ENCODE assay signal across 23 mouse cellular contexts in the genomic region with DNA sequence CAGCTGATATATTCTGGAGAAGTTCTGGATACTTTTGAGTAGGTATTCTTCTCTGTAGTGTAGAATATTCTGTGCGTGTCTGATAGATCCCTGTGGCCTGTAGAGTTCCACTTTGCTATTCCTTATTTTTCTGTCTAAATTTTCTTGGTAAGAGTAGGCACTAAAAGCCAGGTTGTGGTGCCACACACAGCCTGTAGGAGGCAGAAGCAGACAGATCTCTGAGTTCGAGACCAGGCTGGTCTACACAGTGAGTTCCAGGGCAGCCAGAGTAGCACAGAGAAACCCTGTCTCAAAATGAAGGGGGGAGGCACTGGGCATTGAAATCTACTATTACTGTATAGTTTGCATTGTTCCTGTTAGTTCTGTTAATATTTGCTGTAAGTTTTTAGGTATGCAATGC.
DNase-seq lines count a peak whose midpoint lies in the region; TF ChIP-seq lines count a peak whose summit lies in the region.
"Had no signal": no experiment of that assay in that cellular context is flagged by ENCODE, and none has a peak within 500 bp of the region (broad histone marks: within the 10 kb centered on the region; RNA-seq: fewer than 3 reads in every experiment).

No protein-coding gene starts in this region.

- H3K4me1 ChIP-seq in embryonic fibroblast, embryonic 13.5 days (ENCODE audit: control insufficient read depth, insufficient read depth, low read length), result no peaks in the 10 kb centered on the region
- H3K4me1 ChIP-seq: hindbrain, embryonic 10.5 days; limb, embryonic 10.5 days; liver, embryonic 15.5 days had no signal

- intact Hi-C loops in left cerebral cortex, postnatal 25 days (cut with DNase I), result no loop called here

- H3K27ac ChIP-seq in layer of hippocampus, adult 2 months, result no peak overlapping the region
- H3K27ac ChIP-seq in embryonic fibroblast, embryonic 13.5 days (ENCODE audit: insufficient read depth, low read length), result no peak overlapping the region
- H3K27ac ChIP-seq: hindbrain, embryonic 10.5 days; hindbrain, postnatal 0 days; limb, embryonic 10.5 days; liver, embryonic 15.5 days had no signal

- no peak for DNase-seq in layer of hippocampus, adult 2 months (ENCODE audit: low spot score in 2 of 2)
- DNase-seq in layer of hippocampus, postnatal 10 days (ENCODE audit: low spot score in 2 of 2), result no peak
- peak; percentile 14 for DNase-seq in thymus, postnatal 4 days
- DNase-seq in thymus, adult 18-20 months, result no peak
- no peak for DNase-seq in left cerebral cortex, postnatal 25 days (ENCODE audit: low spot score in 2 of 2)
- DNase-seq in left cerebral cortex, adult 11 months (ENCODE audit: low spot score), result no peak
- DNase-seq: adrenal gland, adult 8-10 months; B cell, adult 2 months; cerebellum, adult 18-20 months; gastrocnemius, postnatal 10 days; kidney, adult 18-20 months; kidney, postnatal 4 days; layer of hippocampus, adult 9-11 months; liver; lung, postnatal 10 days; retina, postnatal 1 day; right cerebral cortex, postnatal 25 days; spleen, adult 18-20 months had no signal

- TF ChIP-seq CTCF in layer of hippocampus, adult 2 months (conservative IDR thresholded peaks at IDR 0.05), result peak; percentile 37
- TF ChIP-seq CTCF in embryonic fibroblast, embryonic 13.5 days (IDR thresholded peaks at IDR 0.05; ENCODE audit: borderline replicate concordance, insufficient read depth, low read length), result 0 out of 2 replicates have a peak, but pooled peaks have one; percentile 1

- no peak overlapping the region for H3K4me3 ChIP-seq in layer of hippocampus, adult 2 months
- no peak overlapping the region for H3K4me3 ChIP-seq in embryonic fibroblast, embryonic 13.5 days (ENCODE audit: insufficient read depth, low read length)
- H3K4me3 ChIP-seq: hindbrain, embryonic 10.5 days; limb, embryonic 10.5 days; liver, embryonic 15.5 days had no signal

- no peak for TF ChIP-seq POLR2A in embryonic fibroblast, embryonic 13.5 days (IDR thresholded peaks at IDR 0.05; ENCODE audit: low read depth, low read length)
